Mouse (Mus musculus) liver, embryonic 14.5 days (tissue): Measurements from ENCODE around the gene Tcp11.

Experiments used
- CTCF ChIP-seq: IDR thresholded peaks from 2 replicates; pipeline ENCODE4 v1.5.1; 2016; ENCODE audit warnings: antibody characterized with exemption, low read depth, control low read depth
- EP300 ChIP-seq: IDR thresholded peaks from 2 replicates; pipeline ENCODE4 v1.6.1; 2016; ENCODE audit warnings: antibody characterized with exemption, low read depth

DNA sequence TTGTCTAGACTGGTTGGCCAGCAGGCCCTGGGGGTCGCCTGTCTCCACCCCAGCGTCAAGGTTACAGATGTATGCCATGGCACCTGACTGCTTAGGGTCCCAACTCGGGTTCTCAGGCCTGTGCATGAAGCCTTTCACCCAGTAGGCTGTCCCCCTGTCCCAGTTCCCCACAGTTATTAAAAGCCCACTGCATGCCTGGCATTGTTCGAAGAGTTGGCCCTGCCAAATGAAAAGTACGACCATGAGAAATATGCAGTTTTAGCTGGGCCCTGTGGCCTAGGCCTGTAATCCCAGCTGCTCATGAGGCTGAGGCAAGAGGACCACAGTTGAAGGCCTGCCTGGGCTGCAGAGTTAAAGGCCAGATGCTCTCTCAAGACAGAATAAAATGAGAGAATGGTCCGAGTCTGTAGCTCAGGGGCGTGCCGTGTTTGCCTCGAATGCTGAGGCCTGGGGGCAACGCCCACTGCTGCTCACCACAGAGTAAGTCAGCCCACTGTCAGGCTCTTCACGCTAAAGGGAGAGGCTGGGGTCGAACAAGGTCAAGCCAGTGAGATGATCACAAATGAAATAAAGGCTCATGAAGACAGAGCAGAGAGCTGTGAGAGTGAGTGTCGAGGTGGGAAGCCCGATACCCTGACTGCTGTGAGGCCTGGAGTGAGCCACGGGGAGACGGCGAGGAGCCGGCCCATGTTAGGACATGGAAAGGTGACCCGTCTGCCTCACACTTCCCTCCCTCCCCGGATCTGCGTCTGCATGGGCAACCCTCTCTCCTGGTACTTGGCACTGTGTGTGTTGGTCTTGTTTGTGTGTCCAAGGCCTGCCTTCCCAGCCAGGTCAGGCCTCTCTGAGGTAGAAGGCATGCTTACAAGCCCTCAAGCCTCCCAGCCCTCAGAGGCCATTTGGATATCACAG lies 60.4 kb downstream of the Tcp11 start:
- TF ChIP-seq CTCF (no peak), EP300 (no peak)
